Mouse (Mus musculus): ENCODE data around the gene Gfpt2.
"Not testable (repeated sequence)": the region's sequence is repeated elsewhere in the genome, so short reads cannot be mapped to it uniquely, and the experiment has no call there.

Gene Gfpt2

DNA sequence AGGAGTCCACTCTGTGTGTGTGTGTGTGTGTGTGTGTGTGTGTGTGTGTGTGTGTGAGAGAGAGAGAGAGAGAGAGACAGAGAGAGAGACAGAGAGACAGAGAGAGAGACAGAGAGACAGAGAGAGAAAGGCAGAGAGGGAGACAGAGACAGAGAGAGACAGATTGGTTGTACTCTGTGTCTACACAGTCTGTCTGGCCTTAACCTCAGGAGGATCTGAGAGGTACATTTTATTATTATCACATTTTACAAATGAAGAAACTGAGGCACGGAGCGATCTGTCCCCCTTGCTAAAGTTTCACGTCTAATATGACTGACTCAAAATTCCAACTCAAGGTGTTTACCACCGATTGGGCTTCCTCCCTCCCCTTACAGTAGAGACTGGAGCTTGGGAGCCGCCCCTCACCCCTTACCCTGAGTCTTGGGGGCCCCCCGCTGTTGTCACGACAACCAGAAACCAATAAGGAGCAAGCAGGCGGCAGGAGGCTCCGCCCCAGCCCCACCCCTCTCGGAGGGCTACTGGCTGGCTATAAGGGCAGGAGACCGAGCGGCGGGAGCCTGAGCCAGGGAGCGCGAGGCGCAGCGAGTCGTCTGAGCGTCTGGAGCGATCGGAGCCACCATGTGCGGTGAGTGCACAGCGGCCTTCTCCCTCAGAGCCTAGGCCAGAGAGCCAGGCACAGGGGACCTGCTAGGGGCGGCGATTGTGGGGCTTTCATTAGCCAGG is at the start of gene Gfpt2:
Gene Gfpt2 (plus strand): TSS at position 560 of the 723 bp plus-strand sequence.
- no peak for DNase-seq (ENCODE audit: low read depth, low spot score)

GRCm38 (mm10) chr11:49744981-49745380 is 49.0 kb upstream of the Gfpt2 start:
- DNase-seq (ENCODE audit: low read depth, low spot score), result no peak

- no peak for DNase-seq (ENCODE audit: low read depth, low spot score)
Observed at GRCm38 (mm10) chr11:49745839-49746238, 48.1 kb upstream of the Gfpt2 start.

- peak; percentile 54 for DNase-seq (ENCODE audit: low read depth, low spot score)
Observed at GRCm38 (mm10) chr11:49746756-49747155, 47.2 kb upstream of the Gfpt2 start.

DNA sequence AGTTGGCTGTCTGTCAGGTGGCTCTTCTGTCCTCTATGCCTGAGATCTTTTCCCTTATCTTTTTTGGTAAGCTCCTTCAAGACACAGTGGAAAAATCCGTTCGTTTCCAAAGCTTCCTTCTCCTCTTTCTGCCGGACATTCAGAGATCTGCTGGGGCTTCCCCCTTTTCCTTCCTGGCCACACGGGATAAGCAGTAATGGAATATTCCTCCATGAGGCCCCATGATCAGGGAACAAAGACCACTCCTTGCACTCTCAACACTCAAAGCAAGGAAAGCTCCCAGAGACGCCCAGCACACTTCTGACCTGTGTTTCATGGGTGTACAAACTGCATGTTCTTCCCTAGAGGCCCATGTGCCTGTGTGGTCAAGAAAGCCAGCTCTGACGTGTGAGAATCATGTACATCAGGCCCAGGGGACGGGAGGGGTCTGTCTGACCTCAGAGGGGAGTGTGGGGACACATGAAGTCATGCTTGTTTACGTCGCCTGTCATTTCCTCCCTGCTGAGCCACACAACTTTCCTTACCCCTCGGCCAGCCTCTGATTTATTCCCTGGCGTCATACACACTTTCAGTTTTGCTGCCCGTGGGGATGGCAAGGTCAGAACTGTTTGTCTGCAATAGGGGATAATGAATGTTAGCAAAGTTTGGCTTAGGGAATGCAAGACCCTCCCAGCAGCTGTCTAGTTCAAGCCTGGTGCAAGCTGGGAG is 38.9 kb upstream of the Gfpt2 start:
- peak; percentile 9 for DNase-seq (ENCODE audit: low read depth, low spot score)

GRCm38 (mm10) chr11:49758096-49758495 is 35.9 kb upstream of the Gfpt2 start:
- peak; percentile 60 for DNase-seq (ENCODE audit: low read depth, low spot score)

DNA sequence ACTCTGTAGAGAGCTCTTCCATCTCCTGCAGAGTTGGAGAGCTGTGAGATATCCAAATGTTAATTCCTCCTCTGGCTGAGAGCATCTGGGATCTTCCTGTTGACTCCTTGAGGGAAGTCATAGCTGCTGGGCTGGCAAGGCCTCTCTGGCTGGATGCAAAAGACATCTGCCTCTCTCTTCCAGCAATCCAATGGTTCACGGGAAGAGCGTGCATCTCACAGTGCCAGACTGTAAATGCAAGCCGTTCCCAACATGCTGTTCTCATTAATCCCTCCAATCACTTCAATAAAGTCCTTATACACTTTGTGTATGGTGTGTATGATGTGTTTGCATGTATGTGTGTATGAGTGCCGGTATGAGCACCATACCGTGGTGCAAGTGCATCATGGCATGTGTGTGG is 32.8 kb upstream of the Gfpt2 start:
- DNase-seq (ENCODE audit: low read depth, low spot score), result no peak

- no peak for DNase-seq (ENCODE audit: low read depth, low spot score)
Observed at GRCm38 (mm10) chr11:49763555-49763954, 30.4 kb upstream of the Gfpt2 start.

- no peak for DNase-seq (ENCODE audit: low read depth, low spot score)
Observed at GRCm38 (mm10) chr11:49764023-49764422, 30.0 kb upstream of the Gfpt2 start.

DNA sequence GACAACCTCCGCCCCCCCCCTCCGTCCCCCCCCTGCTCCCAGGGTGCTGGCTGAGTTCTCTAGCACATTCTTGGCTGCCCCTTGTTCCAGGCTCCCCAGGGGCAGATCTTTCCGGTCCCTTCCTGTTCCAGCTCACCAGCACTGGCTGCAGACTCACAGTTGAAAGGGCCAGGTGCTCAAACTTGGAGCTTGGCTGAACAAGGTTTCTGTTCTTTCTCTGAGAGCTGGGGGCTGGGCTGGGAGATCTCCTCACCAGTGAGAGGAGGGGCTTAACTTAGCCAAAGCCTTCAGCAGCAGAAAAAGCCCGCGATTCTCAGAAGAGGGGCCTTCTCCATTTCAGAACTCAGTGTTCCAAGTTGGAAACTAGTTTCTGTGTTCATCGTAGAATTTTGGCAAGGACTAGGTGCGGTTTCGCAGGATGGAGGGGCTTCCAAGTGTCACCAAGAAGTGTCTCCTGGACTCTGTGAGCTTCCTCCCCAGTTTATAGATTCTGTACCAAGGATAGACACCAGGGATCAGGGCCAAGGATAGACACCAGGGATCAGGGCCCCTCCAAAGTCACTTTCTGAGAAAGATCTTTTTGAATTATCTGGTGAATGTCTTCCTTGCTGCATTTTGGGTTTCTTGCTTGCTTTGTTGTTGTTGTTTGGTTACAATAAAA is 29.2 kb upstream of the Gfpt2 start:
- DNase-seq (ENCODE audit: low read depth, low spot score), result no peak

GRCm38 (mm10) chr11:49765377-49766136 is 28.4 kb upstream of the Gfpt2 start:
- DNase-seq (ENCODE audit: low read depth, low spot score), result no peak

- no peak for DNase-seq (ENCODE audit: low read depth, low spot score)
Observed at GRCm38 (mm10) chr11:49766137-49766411, 27.9 kb upstream of the Gfpt2 start.

- not testable (repeated sequence) for DNase-seq (ENCODE audit: low read depth, low spot score)
Observed at GRCm38 (mm10) chr11:49767497-49767896, 26.5 kb upstream of the Gfpt2 start.

DNA sequence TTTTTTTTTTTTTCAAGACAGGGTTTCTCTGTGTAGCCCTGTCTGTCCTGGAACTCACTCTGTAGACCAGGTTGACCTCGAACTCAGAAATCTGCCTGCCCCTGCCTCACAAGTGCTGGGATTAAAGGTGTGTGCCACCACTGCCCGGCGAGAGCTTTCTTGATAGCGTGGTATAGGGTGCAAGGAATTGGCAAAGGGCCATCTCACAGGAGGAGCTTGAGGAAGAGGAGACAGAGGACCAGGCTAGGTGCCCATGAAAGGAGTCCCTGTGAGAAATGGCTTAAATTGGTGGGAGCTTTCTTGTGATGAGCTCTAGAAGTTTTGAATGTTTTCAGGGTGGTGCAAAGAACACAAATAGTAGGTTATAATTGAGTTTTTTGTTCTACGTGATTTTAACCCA is 25.2 kb upstream of the Gfpt2 start:
- no peak for DNase-seq (ENCODE audit: low read depth, low spot score)

DNA sequence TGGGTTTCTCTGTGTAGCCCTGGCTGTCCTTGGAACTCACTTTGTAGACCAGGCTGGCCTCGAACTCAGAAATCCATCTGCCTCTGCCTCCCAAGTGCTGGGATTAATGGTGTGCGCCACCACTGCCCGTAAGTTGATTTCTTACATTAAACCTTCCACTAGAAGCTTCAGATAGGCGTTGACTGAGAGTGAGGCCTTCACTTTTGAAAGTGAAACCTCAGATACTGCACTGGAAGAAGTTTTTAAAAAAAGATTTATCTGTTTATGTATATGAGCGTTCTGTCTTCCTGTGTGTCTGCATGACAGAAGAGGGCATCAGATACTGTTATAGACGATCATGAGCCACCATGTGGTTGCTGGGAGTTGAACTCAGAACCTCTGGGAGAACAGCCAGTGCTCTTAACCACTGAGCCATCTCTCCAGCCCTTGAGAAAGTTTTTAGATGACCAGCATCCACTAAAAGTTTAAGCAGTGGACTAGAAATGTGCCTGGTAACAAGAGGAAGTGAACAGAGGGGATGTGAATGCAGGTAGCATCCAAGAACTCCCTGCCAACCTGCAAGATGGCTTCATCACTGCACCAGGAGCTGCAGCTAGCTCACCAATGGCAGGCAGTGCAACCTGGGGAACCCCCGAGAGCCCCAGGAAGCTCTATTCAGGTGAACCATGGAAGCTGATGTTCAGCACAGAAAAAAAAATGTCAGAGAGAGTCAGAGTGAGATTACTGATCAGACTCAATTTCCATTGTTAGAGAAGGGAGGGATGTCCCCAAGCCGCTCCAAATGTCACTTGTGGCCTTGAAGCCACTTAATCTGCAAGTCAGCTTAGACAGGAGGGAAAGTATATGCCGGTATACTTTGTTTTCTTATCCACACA is 23.1 kb upstream of the Gfpt2 start:
- no peak for DNase-seq (ENCODE audit: low read depth, low spot score)

DNA sequence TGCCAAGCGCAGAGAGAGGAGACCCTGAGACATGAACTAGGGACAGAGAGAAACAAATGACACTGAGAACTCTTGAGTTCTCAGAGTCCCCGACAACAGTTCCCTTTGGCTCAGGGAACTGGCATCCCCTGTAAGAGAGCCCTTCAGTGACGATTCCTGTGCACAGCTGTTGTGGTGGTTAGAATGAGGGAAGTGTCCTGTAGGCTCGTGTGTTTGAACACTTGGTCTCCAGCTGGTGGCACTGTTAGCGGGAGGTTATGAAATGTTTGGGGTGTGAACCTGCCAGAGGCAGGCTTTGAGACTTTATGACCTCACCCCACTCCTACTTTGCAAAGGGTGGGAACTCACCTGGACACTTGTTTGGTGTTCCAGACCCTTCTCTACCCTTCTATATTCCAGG is 21.7 kb upstream of the Gfpt2 start:
- DNase-seq (ENCODE audit: low read depth, low spot score), result no peak

DNA sequence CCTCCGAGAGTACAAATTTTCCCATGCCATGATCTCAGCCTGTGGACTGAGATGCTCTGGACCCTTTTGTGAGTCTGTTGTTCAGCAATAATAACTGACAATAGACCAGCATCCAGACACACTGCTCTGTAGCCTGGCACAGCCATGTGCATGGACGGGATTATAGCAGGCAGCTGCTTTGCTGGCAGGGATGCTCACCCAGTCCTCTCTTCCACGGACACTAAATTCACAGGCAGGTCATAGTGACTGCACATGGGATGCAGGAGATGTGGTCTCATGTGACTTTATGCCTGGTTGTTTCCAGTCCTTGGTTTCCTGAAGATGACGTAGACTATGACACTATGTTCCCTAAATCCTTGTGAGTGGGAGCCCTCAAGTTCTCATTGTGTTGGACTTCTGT is 19.1 kb upstream of the Gfpt2 start:
- no peak for DNase-seq (ENCODE audit: low read depth, low spot score)

- DNase-seq (ENCODE audit: low read depth, low spot score), result no peak
Observed at GRCm38 (mm10) chr11:49778844-49779243, 15.1 kb upstream of the Gfpt2 start.

DNA sequence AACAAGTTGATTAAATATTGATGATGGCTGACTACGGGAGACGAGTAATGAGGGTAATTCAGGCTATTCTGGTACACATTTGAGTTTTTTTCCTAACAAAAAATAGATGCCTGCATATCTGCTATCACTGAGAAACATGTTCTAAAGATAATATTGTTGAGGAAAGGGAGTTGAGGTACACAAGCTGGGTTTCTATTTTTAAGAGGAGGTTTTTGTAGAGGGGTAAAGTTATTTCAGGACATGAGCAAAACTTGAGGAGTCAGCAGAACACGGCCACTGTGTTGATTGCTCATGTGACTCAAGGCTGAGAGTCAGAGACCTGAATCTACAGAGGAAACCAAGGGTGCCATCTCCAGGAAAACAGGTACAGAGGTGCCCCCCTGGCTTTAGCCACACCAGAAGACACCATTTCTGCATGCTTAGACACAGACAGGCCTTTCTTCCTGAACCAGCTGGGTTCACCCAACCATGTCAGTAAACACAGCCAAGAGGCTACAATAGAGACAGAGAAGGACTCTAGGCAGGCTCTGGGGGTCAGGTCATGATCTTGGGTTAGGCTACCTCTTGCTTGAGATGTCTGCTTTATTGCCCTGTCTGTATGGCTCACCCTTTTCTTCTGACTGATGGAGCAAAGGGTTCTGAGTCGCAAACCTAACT is 13.7 kb upstream of the Gfpt2 start:
- no peak for DNase-seq (ENCODE audit: low read depth, low spot score)

GRCm38 (mm10) chr11:49781833-49782399 is 12.1 kb upstream of the Gfpt2 start:
- no peak for DNase-seq (ENCODE audit: low read depth, low spot score)
